Mouse (Mus musculus) heart, adult 8-10 months (tissue): ENCODE measurements around the gene Chst12. TPM values are rescaled to one million over a fixed set of nuclear protein-coding genes. Genes with fewer than 3 reads are reported as not detected.

ENCODE experiments used
- DNase-seq: peaks from one replicate; pipeline ENCODE4 v3.0.0; 2022; ENCODE audit warnings: low spot score
- total RNA-seq, 4 experiments: library from RNA; stranded (reverse); gene quantifications; 2 replicates each; pipeline ENCODE4 v1.2.4; 2022

Gene Chst12
- total RNA-seq, 4 experiments from 2014 or later, result 3.9 to 5.2 (median 4.6) TPM

DNA sequence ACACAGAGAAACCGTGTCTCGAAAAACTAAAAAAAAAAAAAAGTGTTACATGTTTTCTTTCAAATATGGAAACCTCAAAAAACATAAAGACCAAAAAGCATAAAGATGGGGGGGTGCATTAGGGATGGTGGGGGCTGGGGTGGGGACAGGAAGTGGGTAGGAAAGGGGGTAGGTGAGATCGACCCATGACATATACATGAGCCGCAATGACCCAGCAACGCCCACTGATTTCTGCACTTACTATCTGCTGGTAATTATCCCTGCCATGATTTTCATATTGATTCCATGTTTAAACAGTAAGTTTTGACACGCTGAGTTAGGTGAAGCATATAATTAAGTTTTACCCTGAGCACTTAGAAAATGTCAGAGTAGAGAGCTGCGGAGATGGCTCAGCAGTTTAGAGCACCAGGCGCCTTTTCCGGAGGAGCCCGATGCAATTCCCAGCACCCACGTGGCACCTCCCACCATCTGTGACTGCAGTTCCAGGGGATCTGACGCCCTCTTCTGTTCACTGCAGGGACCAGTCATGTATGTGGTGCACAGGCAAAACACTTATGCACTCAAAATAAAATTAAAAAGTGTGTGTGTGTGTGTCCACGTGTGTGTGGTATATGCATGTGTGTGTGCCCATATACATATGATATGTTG, 65.0 kb downstream of the Chst12 start:
- DNase-seq, result no peak

- no peak for DNase-seq
These were observed 65.9 kb downstream of the Chst12 start for GRCm38 (mm10) chr5:140571201-140571600.

DNA sequence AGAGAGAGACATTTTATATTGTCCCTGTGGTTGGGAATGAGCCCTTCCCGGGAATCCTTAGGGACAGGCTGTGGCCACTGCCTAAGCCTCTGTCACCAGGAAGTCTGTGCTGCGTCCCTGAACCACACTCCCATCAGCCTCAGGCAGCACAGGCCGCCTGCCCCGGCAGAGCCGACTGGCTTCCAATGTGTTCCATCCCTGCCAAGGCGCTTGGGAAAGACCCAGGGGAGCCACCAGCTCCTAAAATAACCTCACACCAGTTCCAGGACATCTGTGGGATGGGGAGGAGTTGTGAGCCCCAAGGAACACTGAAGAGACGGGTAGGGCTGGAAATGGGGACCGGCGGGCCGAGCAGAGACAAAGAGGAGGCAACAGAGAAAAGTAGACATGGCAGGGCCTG, 66.3 kb downstream of the Chst12 start:
- peak; percentile 90 for DNase-seq

DNA sequence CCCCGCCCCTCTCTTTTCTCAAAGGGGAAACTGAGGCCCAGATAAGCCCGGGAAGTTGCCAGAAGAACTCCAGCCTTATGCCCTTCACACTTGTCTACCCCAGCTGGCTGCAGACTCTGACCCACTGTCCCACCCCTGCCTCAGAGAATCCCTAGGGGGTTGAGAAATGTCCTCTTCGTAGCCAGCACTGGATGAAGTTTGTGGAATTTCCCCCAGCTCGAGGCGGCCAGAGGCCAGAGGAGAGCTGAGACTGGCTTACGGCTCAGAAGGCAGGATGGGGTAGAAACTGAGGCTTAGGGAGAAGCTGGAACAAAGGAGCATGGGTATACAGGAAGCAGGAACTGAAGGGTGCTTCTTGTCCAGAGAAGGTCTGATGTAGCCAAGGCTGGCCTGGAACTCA, 67.3 kb downstream of the Chst12 start:
- DNase-seq, result peak; percentile 81

Other genes starting within 250 kb of the Chst12 start
- 10 to 100 TPM in 2 of 4 experiments, 1 to 10 TPM in 2; 9.0 to 11.3 (median 10.4) TPM for gene Mad1l1, start 184.0 kb upstream of the Chst12 start, total RNA-seq
- 10 to 100 TPM in 2 of 4 experiments, 1 to 10 TPM in 2; 9.4 to 11.1 (median 10.1) TPM for gene Nudt1, start 183.9 kb upstream of the Chst12 start, total RNA-seq
- gene Mrm2, start 173.7 kb upstream of the Chst12 start, total RNA-seq, result 10 to 100 TPM; 11.3 to 16.0 (median 14.6) TPM
- 10 to 100 TPM; 17.1 to 18.4 (median 18.1) TPM for gene Snx8, start 116.3 kb upstream of the Chst12 start, total RNA-seq
- gene Eif3b, start 86.2 kb upstream of the Chst12 start, total RNA-seq, result 10 to 100 TPM; 93.0 to 97.3 (median 95.6) TPM
- not detected for gene Gm4869, start 59.9 kb upstream of the Chst12 start, total RNA-seq
- not detected for gene Grifin, start 59.5 kb downstream of the Chst12 start, total RNA-seq
- gene Lfng, start 101.8 kb downstream of the Chst12 start, total RNA-seq, result 1 to 10 TPM; 6.0 to 8.3 (median 6.9) TPM
- 10 to 100 TPM in 2 of 4 experiments, 1 to 10 TPM in 2; 8.8 to 11.5 (median 9.9) TPM for gene Ttyh3, start 143.5 kb downstream of the Chst12 start, total RNA-seq
- gene Iqce, start 196.8 kb downstream of the Chst12 start, total RNA-seq, result 1 to 10 TPM; 4.5 to 7.8 (median 5.6) TPM
- 1 to 10 TPM; 6.7 to 8.2 (median 7.8) TPM for gene Brat1, start 199.5 kb downstream of the Chst12 start, total RNA-seq
- under 1 TPM; 0.31 to 0.35 (median 0.34) TPM for gene Amz1, start 218.6 kb downstream of the Chst12 start, total RNA-seq